Mouse (Mus musculus): ENCODE data around the gene Gm9945. TPM values are rescaled to one million over a fixed set of nuclear protein-coding genes. Genes with fewer than 3 reads are reported as not detected.

Gene Gm9945
- polyA plus RNA-seq, 2 experiments: not detected

- Histone ChIP-seq H3K9ac (ENCODE audit: low read depth, low read length, severe bottlenecking) (no peak overlapping the region), H3K36me3 (ENCODE audit: control insufficient read depth, insufficient read depth, low read length) (no peaks in the 10 kb centered on the region), H3K4me2 (replicated peaks; ENCODE audit: low read depth, low read length, severe bottlenecking) (no peak overlapping the region), H3K9me3 (ENCODE audit: control insufficient read depth, low read length) (no peaks in the 10 kb centered on the region), H3K27me3 (ENCODE audit: control insufficient read depth, insufficient read depth, low read length) (no peaks in the 10 kb centered on the region), H3K4me3 (replicated peaks; ENCODE audit: low read length) (no peak overlapping the region), H3K4me1 (ENCODE audit: control insufficient read depth, insufficient read depth, low read length) (peaks cover 3% of the 10 kb centered on the region; the same call in 1 of the 2 replicates), H3K27ac (replicated peaks; ENCODE audit: low read depth, low read length) (no peak overlapping the region)
- ATAC-seq (ENCODE audit: low FRiP score, low read depth) (no peak), DNase-seq (ENCODE audit: low spot score) (no peak)
- TF ChIP-seq POLR2A (IDR thresholded peaks at IDR 0.05; ENCODE audit: borderline replicate concordance, extremely low read depth, insufficient read depth, insufficient read length): no peak
- WGBS: 81% methylated on average over 8 of the region's 8 CpGs
These were observed 44.5 kb upstream of the Gm9945 start for GRCm38 (mm10) chr11:53435504-53435903.

GRCm38 (mm10) chr11:53436338-53436737 lies 43.6 kb upstream of the Gm9945 start:
- no peak for ATAC-seq (ENCODE audit: low FRiP score, low read depth)
- Histone ChIP-seq H3K4me2 (replicated peaks; ENCODE audit: low read depth, low read length, severe bottlenecking) (no peak overlapping the region), H3K36me3 (ENCODE audit: control insufficient read depth, insufficient read depth, low read length) (no peaks in the 10 kb centered on the region), H3K4me1 (ENCODE audit: control insufficient read depth, insufficient read depth, low read length) (peaks cover 3% of the 10 kb centered on the region; the same call in 1 of the 2 replicates), H3K4me3 (replicated peaks; ENCODE audit: low read length) (no peak overlapping the region), H3K27ac (replicated peaks; ENCODE audit: low read depth, low read length) (no peak overlapping the region), H3K9me3 (ENCODE audit: control insufficient read depth, low read length) (no peaks in the 10 kb centered on the region), H3K9ac (ENCODE audit: low read depth, low read length, severe bottlenecking) (no peak overlapping the region), H3K27me3 (ENCODE audit: control insufficient read depth, insufficient read depth, low read length) (no peaks in the 10 kb centered on the region)
- WGBS: 82% methylated on average over 6 of the region's 6 CpGs
- no peak for DNase-seq (ENCODE audit: low spot score)
- no peak for TF ChIP-seq POLR2A (IDR thresholded peaks at IDR 0.05; ENCODE audit: borderline replicate concordance, extremely low read depth, insufficient read depth, insufficient read length)

GRCm38 (mm10) chr11:53441921-53442320 lies 38.0 kb upstream of the Gm9945 start:
- WGBS: 41% methylated on average over 12 of the region's 12 CpGs
- no peaks in the 10 kb centered on the region for H3K36me3 ChIP-seq (ENCODE audit: control insufficient read depth, insufficient read depth, low read length)
- DNase-seq (ENCODE audit: low spot score) (no peak), ATAC-seq (ENCODE audit: low FRiP score, low read depth) (no peak)
- no peaks in the 10 kb centered on the region for H3K27me3 ChIP-seq (ENCODE audit: control insufficient read depth, insufficient read depth, low read length)
- no peak overlapping the region for H3K4me3 ChIP-seq (replicated peaks; ENCODE audit: low read length)
- no peak overlapping the region for H3K9ac ChIP-seq (ENCODE audit: low read depth, low read length, severe bottlenecking)
- no peaks in the 10 kb centered on the region for H3K9me3 ChIP-seq (ENCODE audit: control insufficient read depth, low read length)
- no peak overlapping the region for H3K4me2 ChIP-seq (replicated peaks; ENCODE audit: low read depth, low read length, severe bottlenecking)
- no peak overlapping the region for H3K27ac ChIP-seq (replicated peaks; ENCODE audit: low read depth, low read length)
- no peaks in the 10 kb centered on the region for H3K4me1 ChIP-seq (ENCODE audit: control insufficient read depth, insufficient read depth, low read length)
- no peak for TF ChIP-seq POLR2A (IDR thresholded peaks at IDR 0.05; ENCODE audit: borderline replicate concordance, extremely low read depth, insufficient read depth, insufficient read length)

GRCm38 (mm10) chr11:53443861-53444260 lies 36.1 kb upstream of the Gm9945 start:
- DNase-seq (ENCODE audit: low spot score): no peak
- Histone ChIP-seq H3K9me3 (ENCODE audit: control insufficient read depth, low read length) (no peaks in the 10 kb centered on the region), H3K4me3 (replicated peaks; ENCODE audit: low read length) (no peak overlapping the region), H3K9ac (ENCODE audit: low read depth, low read length, severe bottlenecking) (no peak overlapping the region), H3K27ac (replicated peaks; ENCODE audit: low read depth, low read length) (no peak overlapping the region), H3K27me3 (ENCODE audit: control insufficient read depth, insufficient read depth, low read length) (no peaks in the 10 kb centered on the region), H3K36me3 (ENCODE audit: control insufficient read depth, insufficient read depth, low read length) (no peaks in the 10 kb centered on the region), H3K4me1 (ENCODE audit: control insufficient read depth, insufficient read depth, low read length) (no peaks in the 10 kb centered on the region), H3K4me2 (replicated peaks; ENCODE audit: low read depth, low read length, severe bottlenecking) (no peak overlapping the region)
- 34% methylated on average over 6 of the region's 6 CpGs for WGBS
- ATAC-seq (ENCODE audit: low FRiP score, low read depth): no peak
- no peak for TF ChIP-seq POLR2A (IDR thresholded peaks at IDR 0.05; ENCODE audit: borderline replicate concordance, extremely low read depth, insufficient read depth, insufficient read length)

- Histone ChIP-seq H3K27me3 (ENCODE audit: control insufficient read depth, insufficient read depth, low read length) (no peaks in the 10 kb centered on the region), H3K4me1 (ENCODE audit: control insufficient read depth, insufficient read depth, low read length) (no peaks in the 10 kb centered on the region), H3K4me3 (replicated peaks; ENCODE audit: low read length) (no peak overlapping the region), H3K9ac (ENCODE audit: low read depth, low read length, severe bottlenecking) (no peak overlapping the region), H3K27ac (replicated peaks; ENCODE audit: low read depth, low read length) (no peak overlapping the region), H3K36me3 (ENCODE audit: control insufficient read depth, insufficient read depth, low read length) (no peaks in the 10 kb centered on the region), H3K9me3 (ENCODE audit: control insufficient read depth, low read length) (no peaks in the 10 kb centered on the region), H3K4me2 (replicated peaks; ENCODE audit: low read depth, low read length, severe bottlenecking) (no peak overlapping the region)
- DNase-seq (ENCODE audit: low spot score): no peak
- no peak for TF ChIP-seq POLR2A (IDR thresholded peaks at IDR 0.05; ENCODE audit: borderline replicate concordance, extremely low read depth, insufficient read depth, insufficient read length)
- ATAC-seq (ENCODE audit: low FRiP score, low read depth): no peak
- 66% methylated on average over 13 of the region's 13 CpGs for WGBS
These were observed 34.4 kb upstream of the Gm9945 start for GRCm38 (mm10) chr11:53445562-53445961.

- no peak for TF ChIP-seq POLR2A (IDR thresholded peaks at IDR 0.05; ENCODE audit: borderline replicate concordance, extremely low read depth, insufficient read depth, insufficient read length)
- Histone ChIP-seq H3K27me3 (ENCODE audit: control insufficient read depth, insufficient read depth, low read length) (no peaks in the 10 kb centered on the region), H3K4me2 (replicated peaks; ENCODE audit: low read depth, low read length, severe bottlenecking) (no peak overlapping the region), H3K36me3 (ENCODE audit: control insufficient read depth, insufficient read depth, low read length) (no peaks in the 10 kb centered on the region), H3K9me3 (ENCODE audit: control insufficient read depth, low read length) (no peaks in the 10 kb centered on the region), H3K4me3 (replicated peaks; ENCODE audit: low read length) (no peak overlapping the region), H3K27ac (replicated peaks; ENCODE audit: low read depth, low read length) (no peak overlapping the region), H3K4me1 (ENCODE audit: control insufficient read depth, insufficient read depth, low read length) (no peaks in the 10 kb centered on the region), H3K9ac (ENCODE audit: low read depth, low read length, severe bottlenecking) (no peak overlapping the region)
- DNase-seq (ENCODE audit: low spot score) (no peak), ATAC-seq (ENCODE audit: low FRiP score, low read depth) (no peak)
- WGBS: 84% methylated on average over 13 of the region's 13 CpGs
These were observed 33.8 kb upstream of the Gm9945 start for GRCm38 (mm10) chr11:53446183-53446582.
